Mouse (Mus musculus): ENCODE data around the gene Tbc1d1.

DNA sequence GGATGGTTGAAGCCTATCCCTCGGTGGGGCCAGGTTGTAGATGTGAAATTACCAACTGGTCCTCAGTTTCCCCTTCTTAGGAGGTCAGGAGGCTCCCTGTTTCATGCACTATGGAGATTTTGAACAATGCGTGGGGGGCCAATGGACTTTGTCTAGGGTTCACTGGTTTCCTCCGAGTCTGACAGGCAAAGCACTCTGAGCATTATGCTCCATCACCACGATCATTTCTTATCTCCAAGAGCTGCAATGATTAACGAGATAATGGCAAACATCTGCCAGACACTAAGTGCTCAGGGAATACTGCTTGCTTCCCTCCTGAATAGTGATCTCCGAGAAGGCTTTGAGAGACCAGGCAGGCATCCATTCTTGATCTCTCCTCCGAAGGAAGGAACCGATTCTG lies 61.2 kb downstream of the Tbc1d1 start:
- TF ChIP-seq MAFK (IDR thresholded peaks at IDR 0.05; ENCODE audit: insufficient read depth, low read depth, low read length), result no peak
- no peak for TF ChIP-seq ZNF384 (IDR thresholded peaks at IDR 0.05; ENCODE audit: low read depth, low read length)
- TF ChIP-seq HCFC1 (IDR thresholded peaks at IDR 0.05; ENCODE audit: borderline replicate concordance, insufficient read depth, low read length), result no peak
- no peak for TF ChIP-seq ZC3H11A (IDR thresholded peaks at IDR 0.05; ENCODE audit: borderline replicate concordance, low read depth, low read length)

All from ES-E14 (cell line).